Comparison of ENCODE assay signal across 9 mouse cellular contexts in the genomic region with DNA sequence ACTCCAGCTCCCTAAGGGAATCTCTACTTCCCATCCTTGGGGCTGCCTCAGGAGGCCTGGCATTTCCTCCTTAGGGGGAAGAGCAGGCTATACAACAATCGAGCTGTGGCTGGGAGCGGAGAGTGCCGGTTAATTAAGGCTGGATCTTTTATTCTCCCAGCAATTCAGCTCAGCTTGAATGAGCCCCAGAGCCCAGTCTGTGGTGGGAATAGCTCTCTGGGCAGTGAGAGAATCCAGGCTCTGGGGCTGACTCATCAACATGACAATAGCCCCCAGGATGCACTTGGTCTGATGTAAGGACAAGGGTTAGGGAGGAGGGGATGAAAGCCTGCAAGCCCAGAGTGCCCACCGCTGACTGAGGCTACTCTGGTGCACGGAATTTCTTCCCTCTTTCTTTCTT.
DNase-seq lines count a peak whose midpoint lies in the region; ATAC-seq lines count a peak whose summit lies in the region.
"Had no signal": no experiment of that assay in that cellular context is flagged by ENCODE, and none has a peak within 500 bp of the region (broad histone marks: within the 10 kb centered on the region; RNA-seq: fewer than 3 reads in every experiment).

No protein-coding gene starts in this region.

- H3K36me3 ChIP-seq in embryonic facial prominence, embryonic 10.5 days (replicated peaks) = no peaks in the 10 kb centered on the region
- no peaks in the 10 kb centered on the region for H3K36me3 ChIP-seq in hindbrain, embryonic 15.5 days
- no peaks in the 10 kb centered on the region for H3K36me3 ChIP-seq in midbrain, embryonic 16.5 days (ENCODE audit: control insufficient read depth, insufficient read depth, low read length)
- H3K36me3 ChIP-seq in kidney, embryonic 14.5 days (ENCODE audit: control insufficient read depth, insufficient read depth, low read length) = no peaks in the 10 kb centered on the region
- H3K36me3 ChIP-seq: G1E had no signal

- 0 out of 2 replicates have a peak overlapping the region, but pooled peaks have one; percentile 21 for H3K27ac ChIP-seq in embryonic facial prominence, embryonic 10.5 days (replicated peaks)
- 0 out of 2 replicates have a peak overlapping the region, but pooled peaks have one; percentile 30 for H3K27ac ChIP-seq in hindbrain, embryonic 15.5 days (replicated peaks)
- peak overlapping the region; percentile 63 for H3K27ac ChIP-seq in midbrain, embryonic 16.5 days (ENCODE audit: low read length)
- H3K27ac ChIP-seq in kidney, embryonic 14.5 days (ENCODE audit: low read depth, low read length) = no peak overlapping the region

- ATAC-seq in hindbrain, embryonic 15.5 days (ENCODE audit: low FRiP score, low read depth) = peak; percentile 94
- peak; percentile 94 for ATAC-seq in midbrain, embryonic 16.5 days
- no peak for ATAC-seq in kidney, embryonic 14.5 days (ENCODE audit: low FRiP score, low TSS enrichment)

- peaks cover 21% of the 10 kb centered on the region for H3K4me1 ChIP-seq in embryonic facial prominence, embryonic 10.5 days
- H3K4me1 ChIP-seq in hindbrain, embryonic 15.5 days (replicated peaks) = no peaks in the 10 kb centered on the region
- H3K4me1 ChIP-seq in midbrain, embryonic 16.5 days (ENCODE audit: control insufficient read depth, insufficient read depth, low read length) = peaks cover 7% of the 10 kb centered on the region; the same call in 1 of the 2 replicates
- no peaks in the 10 kb centered on the region for H3K4me1 ChIP-seq in kidney, embryonic 14.5 days (ENCODE audit: control insufficient read depth, insufficient read depth, low read length)

- H3K9me3 ChIP-seq in embryonic facial prominence, embryonic 10.5 days = no peaks in the 10 kb centered on the region
- no peaks in the 10 kb centered on the region for H3K9me3 ChIP-seq in hindbrain, embryonic 15.5 days
- no peaks in the 10 kb centered on the region for H3K9me3 ChIP-seq in midbrain, embryonic 16.5 days (replicated peaks; ENCODE audit: control insufficient read depth, low read length, poor library complexity, severe bottlenecking)
- no peaks in the 10 kb centered on the region for H3K9me3 ChIP-seq in kidney, embryonic 14.5 days (ENCODE audit: control insufficient read depth, low read length)

- H3K4me2 ChIP-seq in hindbrain, embryonic 15.5 days = no peak overlapping the region
- H3K4me2 ChIP-seq in midbrain, embryonic 16.5 days (ENCODE audit: low read length) = peak overlapping the region; percentile 25; the same call in 1 of the 2 replicates
- no peak overlapping the region for H3K4me2 ChIP-seq in kidney, embryonic 14.5 days (replicated peaks; ENCODE audit: low read depth, low read length)

- H3K4me3 ChIP-seq in embryonic facial prominence, embryonic 10.5 days = no peak overlapping the region
- no peak overlapping the region for H3K4me3 ChIP-seq in hindbrain, embryonic 15.5 days
- no peak overlapping the region for H3K4me3 ChIP-seq in midbrain, embryonic 16.5 days (ENCODE audit: low read depth, low read length)
- no peak overlapping the region for H3K4me3 ChIP-seq in kidney, embryonic 14.5 days (ENCODE audit: low read length)

- no peaks in the 10 kb centered on the region for H3K27me3 ChIP-seq in embryonic facial prominence, embryonic 10.5 days (replicated peaks; ENCODE audit: low read depth, poor library complexity, severe bottlenecking)
- H3K27me3 ChIP-seq in hindbrain, embryonic 15.5 days = no peaks in the 10 kb centered on the region
- no peaks in the 10 kb centered on the region for H3K27me3 ChIP-seq in midbrain, embryonic 16.5 days (ENCODE audit: control insufficient read depth, insufficient read depth, low read depth, low read length)
- no peaks in the 10 kb centered on the region for H3K27me3 ChIP-seq in kidney, embryonic 14.5 days (ENCODE audit: control insufficient read depth, insufficient read depth, low read length)

- peak; percentile 62 for DNase-seq in MN1 (ENCODE audit: low spot score)
- DNase-seq in embryonic facial prominence, embryonic 10.5 days (ENCODE audit: low spot score) = peak; percentile 55
- DNase-seq in spleen, postnatal 14 days (ENCODE audit: low spot score in 2 of 2) = no peak
- DNase-seq in cerebellum, postnatal 14 days = no peak
- no peak for DNase-seq in ovary, postnatal 14 days (ENCODE audit: low spot score)

- WGBS in embryonic facial prominence, embryonic 10.5 days = 7% methylated on average over 5 of the region's 5 CpGs
- 2% methylated on average over 5 of the region's 5 CpGs for WGBS in hindbrain, embryonic 15.5 days
- 2% methylated on average over 5 of the region's 5 CpGs for WGBS in midbrain, embryonic 16.5 days
- 6% methylated on average over 5 of the region's 5 CpGs for WGBS in kidney, embryonic 14.5 days

- H3K9ac ChIP-seq in hindbrain, embryonic 15.5 days = no peak overlapping the region
- H3K9ac ChIP-seq in midbrain, embryonic 16.5 days (ENCODE audit: low read depth, low read length) = no peak overlapping the region
- no peak overlapping the region for H3K9ac ChIP-seq in kidney, embryonic 14.5 days (ENCODE audit: low read depth, low read length)

Comparison
In these comparisons a context has a peak if more than half of its experiments do, and no peak if none do; other contexts are left out.
1. DNase-seq: peak in MN1 (single experiment) and embryonic facial prominence, embryonic 10.5 days (single experiment); none in spleen, postnatal 14 days (0 of 2), cerebellum, postnatal 14 days (0 of 2) and ovary, postnatal 14 days (single experiment).